Mouse (Mus musculus) kidney, adult 11 months (tissue): ENCODE results near the gene Rab5a.

Source experiments
- DNase-seq: peaks from one replicate; pipeline ENCODE4 v3.0.0; 2022

The Rab5a gene

GRCm38 (mm10) chr17:53543591-53544324 lies 64.7 kb downstream of the Rab5a start:
- DNase-seq = no peak

GRCm38 (mm10) chr17:53551306-53552299 lies 72.6 kb downstream of the Rab5a start:
- no peak for DNase-seq

DNA sequence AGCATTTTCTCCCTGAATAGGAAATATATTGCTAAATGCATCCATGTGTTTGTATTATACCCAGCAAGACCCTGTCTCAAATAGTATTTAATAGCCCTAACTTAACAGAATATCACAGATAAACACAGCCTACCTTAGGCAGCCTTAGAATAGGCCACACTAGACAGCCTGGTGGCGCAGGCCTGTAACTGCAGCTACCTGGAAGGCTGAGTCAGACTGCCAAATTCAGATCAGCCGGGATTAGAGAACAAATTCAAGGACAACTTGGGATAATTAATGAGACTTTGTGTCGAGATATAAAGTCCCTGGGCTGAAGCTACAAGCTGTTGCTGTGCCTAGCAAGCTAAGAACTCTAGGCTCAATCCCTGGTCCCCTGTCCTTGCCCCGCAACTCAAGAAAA lies 75.1 kb downstream of the Rab5a start:
- no peak for DNase-seq

DNA sequence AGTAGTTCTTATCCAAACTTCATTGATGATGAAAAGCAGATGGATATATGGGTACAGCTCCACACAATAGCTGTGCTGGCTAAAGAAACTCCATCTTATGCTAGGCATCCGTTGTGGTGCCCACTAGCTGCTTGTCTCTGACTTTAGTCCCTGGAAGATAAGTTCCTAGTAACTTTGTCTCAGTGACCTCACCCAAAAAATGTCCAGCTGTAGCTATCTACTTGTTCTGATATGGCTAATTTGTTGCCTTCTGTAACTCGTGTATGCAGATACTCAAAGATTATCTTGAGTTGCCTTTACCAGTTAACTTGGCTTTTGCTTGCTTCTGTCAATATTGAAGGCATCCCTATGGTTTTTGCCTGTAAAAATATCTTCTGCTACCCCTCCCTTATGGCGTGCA lies 75.8 kb downstream of the Rab5a start:
- no peak for DNase-seq
